Mouse (Mus musculus) thymus, postnatal 14 days (tissue): ENCODE data around the gene Gpn1.
A peak's percentile ranks its signal among the peaks of the same experiment; 100 is the strongest.
"Not testable (repeated sequence)": the region's sequence is repeated elsewhere in the genome, so short reads cannot be mapped to it uniquely, and the experiment has no call there.

Experiments
- DNase-seq: peaks from one replicate; pipeline ENCODE4 v3.0.0; 2021

The Gpn1 gene

GRCm38 (mm10) chr5:31494513-31495297 is at the start of gene Gpn1:
Gene Gpn1, plus strand, starts transcription at chr5:31494741.
- peak; percentile 88 for DNase-seq

GRCm38 (mm10) chr5:31451336-31451735 is 43.2 kb upstream of the Gpn1 start:
- no peak for DNase-seq

- DNase-seq: peak; percentile 95
These were observed 42.5 kb upstream of the Gpn1 start, which contains the start of gene Zfp512 for GRCm38 (mm10) chr5:31451878-31452561. Gene Zfp512, plus strand, starts transcription at chr5:31452431.

GRCm38 (mm10) chr5:31452562-31452878 is 42.0 kb upstream of the Gpn1 start:
- no peak for DNase-seq

- peak; percentile 16 for DNase-seq
These were observed 41.6 kb upstream of the Gpn1 start for GRCm38 (mm10) chr5:31452886-31453410.

- no peak for DNase-seq
These were observed 26.7 kb upstream of the Gpn1 start for GRCm38 (mm10) chr5:31467798-31468197.

- DNase-seq: no peak
These were observed 24.8 kb upstream of the Gpn1 start for GRCm38 (mm10) chr5:31469711-31470110.

- peak; percentile 75 for DNase-seq
These were observed 24.2 kb upstream of the Gpn1 start for GRCm38 (mm10) chr5:31470334-31470733.

GRCm38 (mm10) chr5:31480536-31480935 is 14.0 kb upstream of the Gpn1 start:
- DNase-seq: no peak

GRCm38 (mm10) chr5:31485440-31485839 is 9.1 kb upstream of the Gpn1 start, which contains the start of gene 4930548H24Rik:
Gene 4930548H24Rik, plus strand, starts transcription at chr5:31485740.
- DNase-seq: no peak

GRCm38 (mm10) chr5:31487889-31488288 is 6.7 kb upstream of the Gpn1 start:
- no peak for DNase-seq

GRCm38 (mm10) chr5:31489116-31489769 is 5.3 kb upstream of the Gpn1 start:
- no peak for DNase-seq

GRCm38 (mm10) chr5:31492031-31492430 is 2.5 kb upstream of the Gpn1 start:
- no peak for DNase-seq

- DNase-seq: no peak
These were observed 10.3 kb downstream of the Gpn1 start for GRCm38 (mm10) chr5:31504843-31505242.

GRCm38 (mm10) chr5:31512481-31512880 is 17.9 kb downstream of the Gpn1 start:
- DNase-seq: no peak

- DNase-seq: no peak
These were observed 26.0 kb downstream of the Gpn1 start for GRCm38 (mm10) chr5:31520556-31520955.

- DNase-seq: peak; percentile 86
These were observed 32.0 kb downstream of the Gpn1 start, which contains the start of gene Slc4a1ap for GRCm38 (mm10) chr5:31526354-31527116. Gene Slc4a1ap, plus strand, starts transcription at chr5:31526995.

- DNase-seq: no peak
These were observed 32.7 kb downstream of the Gpn1 start for GRCm38 (mm10) chr5:31527117-31527680.

- DNase-seq: not testable (repeated sequence)
These were observed 33.2 kb downstream of the Gpn1 start, which contains the start of gene Supt7l for GRCm38 (mm10) chr5:31527707-31528106. Gene Supt7l, minus strand, starts transcription at chr5:31527807.

GRCm38 (mm10) chr5:31528560-31528959 is 34.0 kb downstream of the Gpn1 start:
- DNase-seq: peak; percentile 13

GRCm38 (mm10) chr5:31535228-31535627 is 40.7 kb downstream of the Gpn1 start:
- no peak for DNase-seq

GRCm38 (mm10) chr5:31559401-31559800 is 64.9 kb downstream of the Gpn1 start:
- no peak for DNase-seq
